Mouse (Mus musculus) retina, postnatal 1 day (tissue): ENCODE data around the gene Thap3.
A peak's percentile ranks its signal among the peaks of the same experiment; 100 is the strongest.

Experiments
- DNase-seq: peaks from one replicate; pipeline ENCODE4 v3.0.0-alpha.2; 2012

Gene Thap3

DNA sequence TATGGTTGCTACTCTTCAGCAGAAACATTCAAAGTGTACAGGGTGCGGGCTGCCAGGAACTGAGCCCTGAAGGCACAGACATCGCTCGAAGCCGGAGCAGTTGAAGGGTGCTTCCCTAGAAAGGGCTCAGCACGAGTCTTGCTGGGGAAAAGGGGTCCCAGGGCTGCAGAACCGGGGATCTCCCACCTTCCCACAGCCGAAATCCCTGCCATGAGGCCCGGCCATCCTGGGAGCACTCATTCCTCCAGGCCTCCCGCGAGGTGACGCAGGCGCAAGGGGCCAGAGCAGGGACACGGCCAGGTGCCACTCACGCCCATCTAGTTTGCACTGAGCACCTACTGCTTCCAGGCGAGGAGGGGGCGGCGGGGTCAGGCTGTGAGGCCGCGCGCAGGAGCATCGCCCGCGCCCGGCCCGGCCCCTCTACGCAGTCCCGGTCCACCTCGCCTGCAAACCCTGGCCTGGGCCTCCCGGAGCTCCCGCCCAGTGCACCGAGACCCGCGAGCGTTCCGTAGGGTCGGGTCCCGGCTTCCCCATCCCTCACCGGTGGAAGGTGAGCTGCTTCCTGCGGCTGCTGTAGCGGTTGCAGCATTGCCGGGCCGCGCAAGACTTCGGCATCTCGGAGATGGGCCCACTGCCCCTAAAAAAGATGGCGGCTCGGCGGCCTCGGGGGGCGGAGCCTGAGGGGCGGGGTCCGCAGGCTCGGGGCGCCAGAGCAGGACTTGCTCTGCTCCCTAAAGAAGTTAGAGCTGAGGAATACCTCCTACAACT, at the start of gene Thap3:
TSS of gene Thap3 (minus strand) at position 656 of the 768 bp plus-strand sequence.
- peak; percentile 80 for DNase-seq

DNA sequence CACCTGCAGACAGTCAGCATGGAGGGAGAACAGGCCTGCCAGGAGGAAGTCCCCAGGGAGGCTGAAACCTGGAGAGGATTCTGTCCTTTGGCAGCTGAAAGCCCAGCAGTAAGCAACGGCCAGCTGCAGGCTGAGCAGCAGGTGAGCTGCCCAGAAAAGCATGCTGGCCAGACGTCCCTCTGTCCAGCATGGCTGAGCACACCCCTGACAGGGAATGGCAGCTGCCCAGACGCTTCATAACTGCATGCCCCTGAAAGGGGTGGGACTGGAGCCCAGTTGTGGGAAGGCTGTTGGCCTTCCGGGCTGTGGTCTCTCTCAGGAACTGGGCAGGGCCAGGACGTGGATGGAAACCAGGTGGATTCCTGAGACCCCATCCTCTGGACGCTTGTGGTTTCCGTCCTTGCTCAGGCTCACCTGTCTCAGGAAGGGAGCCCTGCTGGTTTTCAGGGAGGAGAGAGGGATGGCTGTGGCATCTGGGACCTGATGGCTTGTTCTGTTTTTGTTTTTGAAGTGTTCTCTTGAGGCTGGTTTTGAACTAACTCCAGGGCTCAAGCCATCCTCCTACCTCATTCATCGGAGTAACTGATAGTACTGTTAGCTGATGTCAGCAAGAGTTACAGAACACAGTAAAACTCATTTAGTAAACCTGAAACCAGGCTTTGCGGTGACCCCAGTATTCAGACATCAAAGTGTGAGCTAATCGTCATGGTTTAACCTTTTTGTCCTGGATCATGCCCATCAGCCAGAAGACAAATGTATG, 49.6 kb upstream of the Thap3 start, which contains the start of gene Tas1r1:
TSS of gene Tas1r1 (minus strand) at position 344 of the 760 bp plus-strand sequence.
- DNase-seq, result no peak

DNA sequence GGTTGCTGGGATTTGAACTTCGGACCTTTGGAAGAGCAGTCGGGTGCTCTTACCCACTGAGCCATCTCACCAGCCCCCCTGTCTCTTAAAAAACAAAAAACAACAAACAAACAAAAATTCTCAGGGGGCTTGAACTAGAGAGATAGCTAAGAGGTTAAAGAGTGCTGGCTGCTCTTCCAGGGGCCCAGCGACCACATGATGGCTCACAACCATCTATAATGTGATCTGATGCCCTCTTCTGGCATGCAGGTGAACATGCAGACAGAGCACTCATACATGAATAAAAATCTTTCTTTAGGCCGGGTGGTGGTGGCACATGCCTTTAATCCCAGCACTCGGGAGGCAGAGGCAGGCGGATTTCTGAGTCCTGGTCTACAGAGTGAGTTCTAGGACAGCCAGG, 47.7 kb upstream of the Thap3 start:
- DNase-seq, result peak; percentile 14

- DNase-seq, result no peak
Measured at GRCm38 (mm10) chr4:152032922-152033321, 44.1 kb upstream of the Thap3 start.

DNA sequence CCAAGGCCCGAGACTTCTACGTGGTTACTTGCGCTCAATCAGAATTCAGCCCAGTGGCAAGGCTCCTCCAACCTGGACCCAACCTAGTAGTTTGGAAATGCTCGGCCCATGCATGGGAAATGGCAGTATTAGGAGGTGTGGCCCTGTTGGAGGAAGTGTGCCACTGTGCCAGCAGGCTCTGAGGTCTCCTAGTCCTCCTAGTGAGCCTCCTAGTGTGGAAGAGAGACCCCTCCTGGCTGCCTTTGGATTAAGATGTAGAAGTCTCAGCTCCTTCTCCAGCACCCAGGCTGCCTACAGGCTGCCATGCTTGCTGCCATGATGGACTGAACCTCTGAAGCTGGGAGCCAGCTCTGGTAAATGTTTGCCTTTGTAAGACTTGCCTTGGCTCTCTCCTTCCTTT, 41.2 kb upstream of the Thap3 start:
- DNase-seq, result peak; percentile 51

DNA sequence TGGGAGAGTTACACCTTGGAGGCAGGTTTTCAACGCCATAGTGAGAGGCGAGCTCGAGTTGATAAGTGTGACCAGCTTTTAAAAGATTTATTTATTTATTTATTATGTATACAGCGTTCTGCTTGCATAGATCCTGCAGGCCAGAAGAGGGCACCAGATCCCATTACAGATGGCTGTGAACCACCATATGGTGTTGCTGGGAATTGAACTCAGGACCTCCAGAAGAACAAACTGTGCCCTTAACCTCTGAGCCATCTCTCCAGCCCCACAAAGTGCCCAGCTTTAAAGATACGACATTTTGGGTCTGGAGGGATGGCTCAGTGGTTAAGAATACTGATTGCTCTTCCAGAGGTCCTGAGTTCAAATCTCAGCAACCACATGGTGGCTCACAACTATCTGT, 40.3 kb upstream of the Thap3 start:
- no peak for DNase-seq

DNA sequence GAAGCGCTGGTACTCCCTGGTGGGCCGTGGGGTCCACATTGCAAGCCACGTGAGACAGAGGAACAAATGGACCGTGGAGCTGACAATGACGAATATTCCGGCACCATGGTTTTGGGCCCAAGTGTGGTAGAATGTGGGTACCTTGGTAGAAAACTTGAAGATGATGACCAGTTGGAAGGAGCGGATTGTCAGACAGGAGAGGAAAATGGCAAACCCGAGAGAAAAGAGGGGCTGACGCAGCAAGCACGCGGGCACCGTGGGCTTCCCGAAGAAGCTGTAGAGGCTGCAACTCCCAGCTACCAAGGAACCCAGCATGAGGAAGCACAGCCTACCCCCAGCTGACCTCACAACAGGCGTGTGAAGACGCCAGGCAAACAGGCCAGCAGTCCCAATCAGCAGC, 39.7 kb upstream of the Thap3 start:
- DNase-seq, result no peak

DNA sequence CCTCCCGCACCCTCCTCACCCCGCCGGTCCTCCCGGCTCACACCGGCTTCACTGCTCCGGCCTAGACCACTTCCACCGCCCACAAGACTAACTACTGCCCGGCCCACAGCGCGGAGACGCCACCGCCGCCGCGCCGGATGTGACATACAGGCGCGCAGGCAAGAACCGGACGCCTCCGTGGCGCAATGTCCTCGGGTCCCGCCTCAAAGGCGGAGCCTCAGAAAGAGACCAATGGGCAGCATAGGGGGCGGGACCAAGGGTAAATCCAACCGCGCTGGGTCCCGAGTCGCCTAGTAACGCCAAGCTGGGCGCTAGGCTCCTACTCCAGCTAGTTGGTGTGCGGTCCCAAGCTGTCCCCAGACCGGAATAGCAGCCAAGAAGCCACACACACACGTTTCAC, 38.7 kb upstream of the Thap3 start, which contains the start of gene Zbtb48:
TSS of gene Zbtb48 (minus strand) at position 148 of the 400 bp plus-strand sequence.
- peak; percentile 98 for DNase-seq

- DNase-seq, result peak; percentile 52
Measured at GRCm38 (mm10) chr4:152026751-152027508, 38.1 kb upstream of the Thap3 start.

- no peak for DNase-seq
Measured at GRCm38 (mm10) chr4:152024525-152024924, 35.7 kb upstream of the Thap3 start.

- no peak for DNase-seq
Measured at GRCm38 (mm10) chr4:152022506-152022905, 33.7 kb upstream of the Thap3 start.

GRCm38 (mm10) chr4:152021568-152022097, 32.8 kb upstream of the Thap3 start:
- no peak for DNase-seq

- no peak for DNase-seq
Measured at GRCm38 (mm10) chr4:152020024-152020423, 31.2 kb upstream of the Thap3 start.

- no peak for DNase-seq
Measured at GRCm38 (mm10) chr4:152019073-152019472, 30.3 kb upstream of the Thap3 start.

DNA sequence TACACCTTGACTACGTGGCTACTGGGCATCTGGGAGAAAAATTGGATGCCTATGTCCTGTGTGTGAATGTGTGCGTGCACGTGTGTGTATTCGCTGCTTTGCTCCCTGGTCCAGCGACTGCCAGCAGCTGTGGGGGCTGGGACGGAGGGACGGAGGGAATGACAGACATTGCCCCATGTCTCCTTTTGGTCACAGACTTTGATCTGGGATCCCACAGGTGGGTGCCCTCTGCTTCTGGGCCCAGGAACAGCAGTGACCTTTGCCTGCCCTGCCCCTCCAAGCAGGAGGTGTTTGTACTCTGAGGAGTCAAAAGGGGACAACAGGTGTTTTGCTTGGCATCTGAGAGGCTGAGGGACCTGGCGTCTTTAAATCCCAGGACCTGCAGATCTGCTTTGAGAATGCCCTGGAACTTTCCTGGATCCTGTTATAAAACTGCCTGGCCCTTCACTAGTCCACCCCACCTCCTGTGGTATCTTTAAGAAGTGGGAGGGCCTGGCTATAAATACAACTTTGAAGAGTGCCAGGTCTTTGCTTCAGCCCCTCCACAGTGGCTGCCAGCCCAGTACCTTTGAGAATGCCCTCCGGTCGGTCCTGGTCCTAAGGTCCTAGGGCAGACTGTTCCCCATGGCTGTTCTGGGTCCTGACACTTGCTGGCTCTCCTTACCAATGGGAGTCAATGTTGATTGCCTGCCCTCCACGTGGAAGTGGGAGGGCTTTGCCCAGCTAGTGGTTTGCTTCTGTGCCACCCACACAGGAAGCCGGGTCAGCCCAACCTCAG, 24.4 kb upstream of the Thap3 start:
- no peak for DNase-seq

DNA sequence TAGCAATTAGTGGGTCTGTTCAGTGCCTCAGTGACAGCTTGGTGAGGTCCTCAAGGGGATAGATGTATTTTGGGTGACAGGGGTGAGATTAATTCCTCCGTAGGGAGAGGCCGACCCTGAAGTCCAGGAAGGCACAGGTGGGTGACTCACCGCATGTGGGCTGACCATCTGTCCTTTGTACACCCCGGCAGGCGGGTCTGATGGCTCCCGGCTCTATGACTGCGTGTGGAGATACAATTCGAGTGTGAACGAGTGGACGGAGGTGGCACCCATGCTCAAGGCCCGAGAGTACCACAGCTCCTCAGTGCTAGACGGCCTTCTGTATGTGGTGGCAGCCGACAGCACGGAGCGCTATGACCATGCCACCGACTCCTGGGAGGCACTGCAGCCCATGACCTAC, 23.3 kb upstream of the Thap3 start:
- no peak for DNase-seq

- DNase-seq, result no peak
Measured at GRCm38 (mm10) chr4:152011171-152011760, 22.5 kb upstream of the Thap3 start.

- peak; percentile 35 for DNase-seq
Measured at GRCm38 (mm10) chr4:152010707-152011134, 21.9 kb upstream of the Thap3 start.

DNA sequence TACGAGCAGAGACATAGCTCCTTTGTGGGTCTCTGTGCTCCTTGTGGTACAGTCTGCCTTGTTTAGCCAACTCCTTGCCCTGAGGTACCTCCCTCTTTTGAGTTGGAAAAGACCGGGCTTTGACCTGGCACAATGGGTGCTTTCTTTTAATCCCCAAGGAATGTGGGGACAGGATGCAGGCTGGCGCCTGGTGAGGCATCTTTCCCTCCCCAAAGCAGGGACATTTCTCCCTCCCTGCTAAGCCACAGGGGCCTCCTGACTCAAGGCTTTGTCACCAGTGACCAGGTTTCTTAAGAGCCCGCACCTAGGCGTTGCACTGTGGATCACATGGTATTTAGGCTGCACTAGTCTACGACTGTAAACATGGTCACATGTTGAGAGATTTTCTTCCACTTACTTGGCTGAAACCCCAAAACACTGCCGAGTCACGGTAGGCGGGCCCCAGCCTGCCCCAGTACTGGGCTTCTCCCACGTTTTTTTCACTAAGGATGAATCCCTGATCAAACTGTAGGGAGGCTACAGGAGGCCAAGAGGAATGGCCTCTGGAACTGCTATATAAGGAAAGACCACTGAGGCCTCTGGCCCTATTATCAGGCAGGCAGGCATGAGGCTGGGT, 21.4 kb upstream of the Thap3 start:
- peak; percentile 58 for DNase-seq

- peak; percentile 73 for DNase-seq
Measured at GRCm38 (mm10) chr4:152009076-152010051, 20.6 kb upstream of the Thap3 start.
